In genomic region chr11:78354905-78355304, GRCm38 (mm10) we compare ENCODE assay signal across 29 mouse cellular contexts. TPM values are rescaled to one million over a fixed set of nuclear protein-coding genes. Genes with fewer than 3 reads are reported as not detected.
"Had no signal": no experiment of that assay in that cellular context is flagged by ENCODE, and none has a peak within 500 bp of the region (broad histone marks: within the 10 kb centered on the region; RNA-seq: fewer than 3 reads in every experiment).

No protein-coding gene starts in this region.

- H3K27ac ChIP-seq: embryonic facial prominence, embryonic 12.5 days; embryonic facial prominence, embryonic 13.5 days; embryonic facial prominence, embryonic 15.5 days; forebrain, embryonic 12.5 days; forebrain, embryonic 13.5 days; forebrain, embryonic 15.5 days; gastrocnemius, adult 2 months; heart, adult 2 months; heart, embryonic 10.5 days had no signal

- H3K9me3 ChIP-seq: embryonic facial prominence, embryonic 10.5 days; embryonic facial prominence, embryonic 12.5 days; embryonic facial prominence, embryonic 13.5 days; embryonic facial prominence, embryonic 15.5 days; forebrain, embryonic 10.5 days; forebrain, embryonic 12.5 days; forebrain, embryonic 13.5 days; forebrain, embryonic 15.5 days; heart, embryonic 10.5 days had no signal

- H3K27me3 ChIP-seq: embryonic facial prominence, embryonic 12.5 days; embryonic facial prominence, embryonic 15.5 days; forebrain, embryonic 13.5 days; forebrain, embryonic 15.5 days had no signal

- DNase-seq: gastrocnemius, postnatal 25 days; heart, adult 11 months had no signal

- H3K36me3 ChIP-seq: embryonic facial prominence, embryonic 12.5 days; embryonic facial prominence, embryonic 13.5 days; embryonic facial prominence, embryonic 15.5 days; forebrain, embryonic 12.5 days; forebrain, embryonic 15.5 days; heart, embryonic 10.5 days had no signal

- H3K9ac ChIP-seq: embryonic facial prominence, embryonic 12.5 days; embryonic facial prominence, embryonic 13.5 days; embryonic facial prominence, embryonic 15.5 days; forebrain, embryonic 12.5 days; forebrain, embryonic 13.5 days; forebrain, embryonic 15.5 days; forebrain, postnatal 0 days had no signal

- H3K4me1 ChIP-seq: embryonic facial prominence, embryonic 12.5 days; forebrain, embryonic 12.5 days; forebrain, embryonic 15.5 days had no signal

- H3K4me2 ChIP-seq: embryonic facial prominence, embryonic 12.5 days; embryonic facial prominence, embryonic 13.5 days; embryonic facial prominence, embryonic 15.5 days; forebrain, embryonic 12.5 days; forebrain, embryonic 13.5 days; forebrain, embryonic 15.5 days; heart, embryonic 11.5 days had no signal

- H3K4me3 ChIP-seq: embryonic facial prominence, embryonic 10.5 days; embryonic facial prominence, embryonic 12.5 days; embryonic facial prominence, embryonic 13.5 days; embryonic facial prominence, embryonic 15.5 days; erythroblast, embryonic 14.5 days; forebrain, embryonic 10.5 days; forebrain, embryonic 12.5 days; forebrain, embryonic 13.5 days; forebrain, embryonic 15.5 days; gastrocnemius, adult 2 months; heart, adult 2 months; heart, embryonic 10.5 days had no signal

RNA-seq across cellular contexts. Expression of gene Foxn1, which starts 31.5 kb away (rescaled TPM):
- total RNA-seq: common myeloid progenitor, adult 5-6 weeks; forebrain, postnatal 0 days; gastrocnemius, adult 18-20 months; gastrocnemius, adult 2 months; gastrocnemius, postnatal 10 days; gastrocnemius, postnatal 14 days; gastrocnemius, postnatal 25 days; gastrocnemius, postnatal 4 days; granulocyte monocyte progenitor cell, adult 5-6 weeks; heart, adult 18-20 months; heart, adult 2 months; heart, adult 8-10 months had no signal
- polyA plus RNA-seq: erythroblast, embryonic 14.5 days; forebrain, embryonic 10.5 days; forebrain, embryonic 11.5 days; forebrain, embryonic 12.5 days; forebrain, embryonic 13.5 days; forebrain, embryonic 14.5 days; forebrain, embryonic 15.5 days; forebrain, embryonic 16.5 days; forebrain, postnatal 0 days; frontal cortex, adult 2 months; gonadal fat pad, adult 2 months; heart, adult 2 months had no signal
